Mouse (Mus musculus) hindbrain, embryonic 12.5 days (tissue): ENCODE measurements around the gene Hic1. TPM values are rescaled to one million over a fixed set of nuclear protein-coding genes. Genes with fewer than 3 reads are reported as not detected.

Experiments used
- ATAC-seq: fragments of 200-750 bp; cut with Nextera tagmentation; 2 replicates; pipeline ENCODE4 v1.8.0; 2017; ENCODE audit warnings: moderate TSS enrichment; ENCODE audit not compliant: low FRiP score
- H3K27ac ChIP-seq: fragments of 300-500 bp; sonication (generic); 2 replicates; pipeline ENCODE4 v1.5.1; 2016; ENCODE audit warnings: mild to moderate bottlenecking
- H3K27me3 ChIP-seq: fragments of 300-500 bp; sonication (generic); 2 replicates; pipeline ENCODE4 v1.6.1; 2016; ENCODE audit warnings: mild to moderate bottlenecking
- H3K36me3 ChIP-seq: fragments of 300-500 bp; sonication (generic); 2 replicates; pipeline ENCODE4 v1.6.1; 2016; ENCODE audit warnings: mild to moderate bottlenecking
- H3K4me1 ChIP-seq: fragments of 300-500 bp; sonication (generic); 2 replicates; pipeline ENCODE4 v1.6.1; 2016
- H3K4me2 ChIP-seq: fragments of 300-500 bp; sonication (generic); replicated peaks from 2 replicates; pipeline ENCODE4 v1.6.1; 2016; ENCODE audit warnings: mild to moderate bottlenecking
- H3K4me3 ChIP-seq: fragments of 300-500 bp; sonication (generic); 2 replicates; pipeline ENCODE4 v1.5.1; 2016; ENCODE audit warnings: mild to moderate bottlenecking
- H3K9ac ChIP-seq: fragments of 300-500 bp; sonication (generic); 2 replicates; pipeline ENCODE4 v1.6.1; 2016; ENCODE audit warnings: mild to moderate bottlenecking, moderate library complexity
- H3K9me3 ChIP-seq: fragments of 300-500 bp; sonication (generic); replicated peaks from 2 replicates; pipeline ENCODE4 v1.6.1; 2016; ENCODE audit warnings: mild to moderate bottlenecking
- WGBS: fragments of 180-500 bp; shearing (Covaris S2); methylation state at CpG from one replicate; pipeline ENCODE4 v1.1.7; 2016; 5-methylcytosine and 5-hydroxymethylcytosine counted together
- polyA plus RNA-seq: library from polyadenylated mRNA; unstranded; fragments of >200 nt; fragmentation: Nextera tagmentation; extraction: Ambion mirVana; gene quantifications from 2 replicates; pipeline ENCODE4 v1.2.1, GENCODE M21; 2016

Hic1 gene
- polyA plus RNA-seq, 1 experiment from 2014 or later, result 11.3 TPM

GRCm38 (mm10) chr11:75152603-75153557, 16.4 kb downstream of the Hic1 start:
- H3K4me1 ChIP-seq, result peaks cover 14% of the 10 kb centered on the region
- no peak for ATAC-seq
- H3K4me3 ChIP-seq, result no peak overlapping the region
- H3K9me3 ChIP-seq, result no peaks in the 10 kb centered on the region
- H3K27ac ChIP-seq, result no peak overlapping the region
- 78% methylated on average over 18 of the region's 18 CpGs for WGBS
- peaks cover 21% of the 10 kb centered on the region for H3K36me3 ChIP-seq
- no peak overlapping the region for H3K9ac ChIP-seq
- H3K27me3 ChIP-seq, result no peaks in the 10 kb centered on the region
- no peak overlapping the region for H3K4me2 ChIP-seq

- no peak overlapping the region for H3K4me2 ChIP-seq
- H3K9me3 ChIP-seq, result no peaks in the 10 kb centered on the region
- H3K36me3 ChIP-seq, result peaks cover 16% of the 10 kb centered on the region
- H3K9ac ChIP-seq, result no peak overlapping the region
- no peak for ATAC-seq
- WGBS, result 93% methylated on average over 1 of the region's 1 CpGs
- peaks cover 20% of the 10 kb centered on the region for H3K4me1 ChIP-seq
- no peak overlapping the region for H3K27ac ChIP-seq
- no peak overlapping the region for H3K4me3 ChIP-seq
- H3K27me3 ChIP-seq, result no peaks in the 10 kb centered on the region
Observed at GRCm38 (mm10) chr11:75150346-75150745, 19.0 kb downstream of the Hic1 start.

- Histone ChIP-seq H3K36me3 (peaks cover 30% of the 10 kb centered on the region), H3K4me2 (no peak overlapping the region), H3K27ac (peak overlapping the region; percentile 82), H3K9ac (no peak overlapping the region), H3K4me1 (peaks cover 20% of the 10 kb centered on the region), H3K9me3 (no peaks in the 10 kb centered on the region), H3K27me3 (no peaks in the 10 kb centered on the region), H3K4me3 (no peak overlapping the region)
- WGBS, result 87% methylated on average over 11 of the region's 11 CpGs
- no peak for ATAC-seq
Observed at GRCm38 (mm10) chr11:75148332-75149035, 20.8 kb downstream of the Hic1 start.

- WGBS, result 39% methylated on average over 3 of the region's 3 CpGs
- no peak overlapping the region for H3K4me2 ChIP-seq
- peak overlapping the region; percentile 82 for H3K27ac ChIP-seq
- ATAC-seq, result peak; percentile 52; the same call in 1 of the 2 replicates
- H3K9ac ChIP-seq, result 0 out of 2 replicates have a peak overlapping the region, but pooled peaks have one; percentile 10
- peaks cover 20% of the 10 kb centered on the region for H3K4me1 ChIP-seq
- H3K9me3 ChIP-seq, result no peaks in the 10 kb centered on the region
- H3K27me3 ChIP-seq, result no peaks in the 10 kb centered on the region
- H3K4me3 ChIP-seq, result no peak overlapping the region
- peaks cover 33% of the 10 kb centered on the region for H3K36me3 ChIP-seq
Observed at GRCm38 (mm10) chr11:75147846-75148168, 21.5 kb downstream of the Hic1 start.

GRCm38 (mm10) chr11:75147106-75147845, 22.0 kb downstream of the Hic1 start:
- H3K4me3 ChIP-seq, result no peak overlapping the region
- H3K9me3 ChIP-seq, result no peaks in the 10 kb centered on the region
- H3K4me1 ChIP-seq, result peaks cover 20% of the 10 kb centered on the region
- no peaks in the 10 kb centered on the region for H3K27me3 ChIP-seq
- H3K4me2 ChIP-seq, result no peak overlapping the region
- H3K27ac ChIP-seq, result peak overlapping the region; percentile 82
- 47% methylated on average over 11 of the region's 11 CpGs for WGBS
- peaks cover 34% of the 10 kb centered on the region for H3K36me3 ChIP-seq
- H3K9ac ChIP-seq, result 0 out of 2 replicates have a peak overlapping the region, but pooled peaks have one; percentile 10
- ATAC-seq, result peak; percentile 83

- no peak for ATAC-seq
Observed at GRCm38 (mm10) chr11:75145841-75146240, 23.5 kb downstream of the Hic1 start.

GRCm38 (mm10) chr11:75142749-75143148, 26.6 kb downstream of the Hic1 start:
- no peak for ATAC-seq
- H3K9me3 ChIP-seq, result no peaks in the 10 kb centered on the region
- H3K4me3 ChIP-seq, result no peak overlapping the region
- H3K4me1 ChIP-seq, result peaks cover 29% of the 10 kb centered on the region
- H3K4me2 ChIP-seq, result no peak overlapping the region
- no peak overlapping the region for H3K27ac ChIP-seq
- H3K27me3 ChIP-seq, result no peaks in the 10 kb centered on the region
- 92% methylated on average over 4 of the region's 4 CpGs for WGBS
- peaks cover 39% of the 10 kb centered on the region for H3K36me3 ChIP-seq
- H3K9ac ChIP-seq, result no peak overlapping the region

More at GRCm38 (mm10) chr11:75145841-75146240, 23.5 kb downstream of the Hic1 start:
- H3K4me2 ChIP-seq, result no peak overlapping the region
- peaks cover 22% of the 10 kb centered on the region for H3K4me1 ChIP-seq
- H3K27me3 ChIP-seq, result no peaks in the 10 kb centered on the region
- H3K27ac ChIP-seq, result no peak overlapping the region
- no peak overlapping the region for H3K9ac ChIP-seq
- no peaks in the 10 kb centered on the region for H3K9me3 ChIP-seq
- peaks cover 31% of the 10 kb centered on the region for H3K36me3 ChIP-seq
- no peak overlapping the region for H3K4me3 ChIP-seq
- WGBS, result 75% methylated on average over 2 of the region's 2 CpGs

- no peak for ATAC-seq
- H3K36me3 ChIP-seq, result peaks cover 45% of the 10 kb centered on the region
- no peak overlapping the region for H3K4me2 ChIP-seq
- H3K9ac ChIP-seq, result no peak overlapping the region
- H3K27ac ChIP-seq, result no peak overlapping the region
- H3K9me3 ChIP-seq, result no peaks in the 10 kb centered on the region
- WGBS, result 53% methylated on average over 1 of the region's 1 CpGs
- no peaks in the 10 kb centered on the region for H3K27me3 ChIP-seq
- peaks cover 21% of the 10 kb centered on the region for H3K4me1 ChIP-seq
- no peak overlapping the region for H3K4me3 ChIP-seq
Observed at GRCm38 (mm10) chr11:75141913-75142312, 27.4 kb downstream of the Hic1 start.

GRCm38 (mm10) chr11:75141038-75141437, 28.3 kb downstream of the Hic1 start:
- Histone ChIP-seq H3K9ac (no peak overlapping the region), H3K4me3 (no peak overlapping the region), H3K4me2 (no peak overlapping the region), H3K36me3 (peaks cover 45% of the 10 kb centered on the region), H3K27ac (no peak overlapping the region), H3K4me1 (peaks cover 19% of the 10 kb centered on the region), H3K27me3 (no peaks in the 10 kb centered on the region), H3K9me3 (no peaks in the 10 kb centered on the region)
- WGBS, result 88% methylated on average over 3 of the region's 3 CpGs
- ATAC-seq, result no peak

GRCm38 (mm10) chr11:75140431-75140830, 28.9 kb downstream of the Hic1 start:
- H3K4me3 ChIP-seq, result no peak overlapping the region
- H3K4me2 ChIP-seq, result no peak overlapping the region
- no peaks in the 10 kb centered on the region for H3K27me3 ChIP-seq
- no peak for ATAC-seq
- H3K4me1 ChIP-seq, result peaks cover 19% of the 10 kb centered on the region
- WGBS, result 75% methylated on average over 5 of the region's 5 CpGs
- H3K27ac ChIP-seq, result peak overlapping the region; percentile 52; the same call in 1 of the 2 replicates
- peaks cover 45% of the 10 kb centered on the region for H3K36me3 ChIP-seq
- no peaks in the 10 kb centered on the region for H3K9me3 ChIP-seq
- no peak overlapping the region for H3K9ac ChIP-seq

- Histone ChIP-seq H3K4me1 (peaks cover 26% of the 10 kb centered on the region), H3K4me3 (no peak overlapping the region), H3K9me3 (no peaks in the 10 kb centered on the region), H3K9ac (no peak overlapping the region), H3K27ac (peak overlapping the region; percentile 52), H3K27me3 (no peaks in the 10 kb centered on the region), H3K4me2 (no peak overlapping the region), H3K36me3 (peaks cover 39% of the 10 kb centered on the region)
- WGBS, result 47% methylated on average over 11 of the region's 11 CpGs
- no peak for ATAC-seq
Observed at GRCm38 (mm10) chr11:75139122-75139963, 30.0 kb downstream of the Hic1 start.
